Mouse (Mus musculus) CH12.LX (cell line): ENCODE measurements around the gene Kcnd3. TPM values are rescaled to one million over a fixed set of nuclear protein-coding genes. Genes with fewer than 3 reads are reported as not detected.
A peak's percentile ranks its signal among the peaks of the same experiment; 100 is the strongest.

Source experiments
- DNase-seq: peaks from one replicate; pipeline ENCODE4 v3.0.0-alpha.2; 2013; ENCODE audit errors: extremely low read depth
- H3K27ac ChIP-seq: 2 replicates; pipeline ENCODE4 v1.5.1; 2012; ENCODE audit warnings: low read depth, mild to moderate bottlenecking, control low read depth, moderate library complexity; ENCODE audit not compliant: insufficient read depth
- H3K27me3 ChIP-seq: replicated peaks from 2 replicates; pipeline ENCODE3; 2012; ENCODE audit warnings: inconsistent platforms
- H3K36me3 ChIP-seq, 2 experiments: replicated peaks in 1 of 2; 2 replicates each; pipeline versions ENCODE3 to v1.6.1; 2012; ENCODE audit warnings: inconsistent platforms in 1 of 2, low read length in 1 of 2, mild to moderate bottlenecking in 1 of 2, mixed read lengths in 1 of 2, moderate library complexity in 1 of 2; ENCODE audit not compliant: control insufficient read depth in 1 of 2, insufficient read depth in 1 of 2
- H3K4me1 ChIP-seq, 2 experiments: 2 replicates each; pipeline ENCODE4 v1.6.1; 2012; ENCODE audit warnings: inconsistent platforms in 1 of 2, moderate library complexity in 1 of 2; ENCODE audit not compliant: insufficient read depth in 2 of 2, control insufficient read depth in 1 of 2
- H3K4me2 ChIP-seq: 2 replicates; pipeline ENCODE4 v1.6.1; 2012; ENCODE audit warnings: low read depth, mild to moderate bottlenecking, control low read depth; ENCODE audit not compliant: poor library complexity, insufficient read depth, severe bottlenecking
- H3K4me3 ChIP-seq, 3 experiments: fragments of 150-350 bp in 1 of 3; sonication (generic) in 1 of 3; replicated peaks in 1 of 3; 2 replicates each; pipeline versions ENCODE3 to v1.5.1; 2011 to 2012; ENCODE audit warnings: low read depth in 2 of 3, low read length in 2 of 3, mild to moderate bottlenecking in 2 of 3, moderate library complexity in 2 of 3, control low read depth in 1 of 3, improper control_type of control experiment in 1 of 3, inconsistent platforms in 1 of 3, mixed read lengths in 1 of 3; ENCODE audit not compliant: poor library complexity in 1 of 3
- H3K79me2 ChIP-seq: replicated peaks from 2 replicates; pipeline ENCODE4 v1.6.1; 2012; ENCODE audit warnings: mild to moderate bottlenecking, moderate library complexity; ENCODE audit not compliant: control insufficient read depth, poor library complexity, insufficient read depth, severe bottlenecking; ENCODE audit errors: extremely low read depth
- H3K9ac ChIP-seq: 2 replicates; pipeline ENCODE4 v1.6.1; 2012; ENCODE audit warnings: low read depth, mild to moderate bottlenecking, control low read depth, moderate library complexity; ENCODE audit not compliant: insufficient read depth
- H3K9me3 ChIP-seq: replicated peaks from 2 replicates; pipeline ENCODE3; 2012; ENCODE audit warnings: low read length, inconsistent platforms, mixed read lengths
- CHD1 ChIP-seq: IDR thresholded peaks from 2 replicates; pipeline ENCODE4 v1.6.1; 2012; ENCODE audit warnings: low read depth, low read length, improper control_type of control experiment, inconsistent platforms
- CHD2 ChIP-seq: IDR thresholded peaks from 2 replicates; pipeline ENCODE4 v1.6.1; 2011; ENCODE audit warnings: low read length, improper control_type of control experiment
- ETS1 ChIP-seq: conservative IDR thresholded peaks from 2 replicates; pipeline ENCODE4 v1.6.1; 2012; ENCODE audit warnings: low read depth, mild to moderate bottlenecking, inconsistent platforms, low read length, improper control_type of control experiment, moderate library complexity
- GABPA ChIP-seq: IDR thresholded peaks from 2 replicates; pipeline ENCODE4 v1.6.1; 2012; ENCODE audit warnings: low read depth, low read length, improper control_type of control experiment, inconsistent platforms; ENCODE audit not compliant: insufficient replicate concordance
- JUN ChIP-seq: IDR thresholded peaks from 2 replicates; pipeline ENCODE4 v1.6.1; 2011; ENCODE audit warnings: low read depth, mild to moderate bottlenecking, low read length, improper control_type of control experiment, moderate library complexity; ENCODE audit not compliant: insufficient read depth
- MAFK ChIP-seq: IDR thresholded peaks from 2 replicates; pipeline ENCODE4 v1.6.1; 2011; ENCODE audit warnings: low read length, improper control_type of control experiment; ENCODE audit not compliant: insufficient replicate concordance
- MAX ChIP-seq: IDR thresholded peaks from 2 replicates; pipeline ENCODE4 v1.6.1; 2011; ENCODE audit warnings: low read length, improper control_type of control experiment
- MAZ ChIP-seq: IDR thresholded peaks from 2 replicates; pipeline ENCODE4 v1.6.1; 2012; ENCODE audit warnings: low read depth, mild to moderate bottlenecking, inconsistent platforms, low read length, improper control_type of control experiment, moderate library complexity
- MEF2A ChIP-seq: IDR thresholded peaks from 2 replicates; pipeline ENCODE4 v1.6.1; 2014; ENCODE audit warnings: low read depth, mild to moderate bottlenecking, inconsistent platforms, low read length, improper control_type of control experiment, borderline replicate concordance
- NRF1 ChIP-seq: IDR thresholded peaks from 2 replicates; pipeline ENCODE4 v1.6.1; 2014; ENCODE audit warnings: low read depth, mild to moderate bottlenecking, inconsistent platforms, low read length, improper control_type of control experiment, moderate library complexity
- POLR2A ChIP-seq: IDR thresholded peaks from 2 replicates; pipeline ENCODE4 v1.6.1; 2011; ENCODE audit warnings: low read depth, mild to moderate bottlenecking, improper control_type of control experiment, low read length
- RAD21 ChIP-seq: IDR thresholded peaks from 2 replicates; pipeline ENCODE4 v1.6.1; 2011; ENCODE audit warnings: low read depth, mild to moderate bottlenecking, low read length, improper control_type of control experiment, moderate library complexity
- RCOR1 ChIP-seq: conservative IDR thresholded peaks from 2 replicates; pipeline ENCODE4 v1.6.1; 2012; ENCODE audit warnings: low read depth, mild to moderate bottlenecking, inconsistent platforms, low read length, improper control_type of control experiment
- SIN3A ChIP-seq: IDR thresholded peaks from 2 replicates; pipeline ENCODE4 v1.6.1; 2012; ENCODE audit warnings: low read length, improper control_type of control experiment, inconsistent platforms
- SMC3 ChIP-seq: IDR thresholded peaks from 2 replicates; pipeline ENCODE4 v1.6.1; 2011; ENCODE audit warnings: low read depth, low read length, improper control_type of control experiment
- TBP ChIP-seq: conservative IDR thresholded peaks from 2 replicates; pipeline ENCODE4 v1.6.1; 2011; ENCODE audit warnings: low read depth, low read length, improper control_type of control experiment
- UBTF ChIP-seq: IDR thresholded peaks from 2 replicates; pipeline ENCODE4 v1.6.1; 2012; ENCODE audit warnings: low read depth, mild to moderate bottlenecking, inconsistent platforms, low read length, improper control_type of control experiment, moderate library complexity
- USF1 ChIP-seq: IDR thresholded peaks from 2 replicates; pipeline ENCODE4 v1.6.1; 2014; ENCODE audit warnings: low read depth, mild to moderate bottlenecking, inconsistent platforms, low read length, improper control_type of control experiment
- USF2 ChIP-seq: conservative IDR thresholded peaks from 2 replicates; pipeline ENCODE4 v1.6.1; 2011; ENCODE audit warnings: low read depth, low read length, improper control_type of control experiment
- ZKSCAN1 ChIP-seq: IDR thresholded peaks from 2 replicates; pipeline ENCODE4 v1.6.1; 2012; ENCODE audit warnings: low read depth, inconsistent platforms, low read length, improper control_type of control experiment, borderline replicate concordance
- ZMIZ1 ChIP-seq: IDR thresholded peaks from 2 replicates; pipeline ENCODE4 v1.6.1; 2012; ENCODE audit warnings: low read depth, mild to moderate bottlenecking, inconsistent platforms, low read length, improper control_type of control experiment
- ZNF384 ChIP-seq: IDR thresholded peaks from 2 replicates; pipeline ENCODE4 v1.6.1; 2012; ENCODE audit warnings: low read depth, low read length, improper control_type of control experiment, inconsistent platforms
- dilution Hi-C: fragments of 300-500 bp; cut with MboI; formaldehyde crosslinking; loops from 2 replicates; pipeline ENCODE4 v1.14.3; 2020; ENCODE audit warnings: low sequenced_read_pairs; ENCODE audit not compliant: extremely low pct_unique_long_range_greater_than_20kb, extremely low pct_ligation_motif_present
- in situ Hi-C: fragments of 300-500 bp; cut with MboI; formaldehyde crosslinking; loops from 3 replicates; pipeline ENCODE4 v1.14.3; 2019; ENCODE audit warnings: low sequenced_read_pairs, low pct_ligation_motif_present, low pct_unique_long_range_greater_than_20kb, mixed read lengths
- polyA plus RNA-seq: library from polyadenylated mRNA; unstranded; fragments of >175 nt; gene quantifications from 2 replicates; pipeline ENCODE4 v1.2.1, GENCODE M21; 2012; ENCODE audit warnings: low read depth; ENCODE audit not compliant: insufficient read length
- total RNA-seq, 2 experiments: library from RNA; depleted of rRNA; stranded (reverse); fragments of 300-350 nt in 1 of 2; fragments of >200 nt in 1 of 2; gene quantifications; 2 replicates each; pipeline ENCODE4 v1.2.3; 2012 to 2014

Kcnd3 gene
- total and polyA plus RNA-seq, 3 experiments = not detected

- DNase-seq = no peak
- peak overlapping the region; percentile 62 for H3K4me2 ChIP-seq
- dilution Hi-C loops (no loop called here), in situ Hi-C loops (no loop called here)
- no peaks in the 10 kb centered on the region for H3K9me3 ChIP-seq
- no peak overlapping the region for H3K4me3 ChIP-seq
- no peak overlapping the region for H3K9ac ChIP-seq
- peaks cover 24% of the 10 kb centered on the region for H3K27me3 ChIP-seq
- no peaks in the 10 kb centered on the region for H3K36me3 ChIP-seq
- peaks cover 10 to 20% of the 10 kb centered on the region in 2 experiments; a peak in 3 of 4 replicates for H3K4me1 ChIP-seq
- no peaks in the 10 kb centered on the region; the same call in 1 of the 2 replicates for H3K79me2 ChIP-seq
- no peak overlapping the region for H3K27ac ChIP-seq
- no peak for TF ChIP-seq RCOR1
- TF ChIP-seq CHD1 = no peak
- TF ChIP-seq SMC3 = no peak
- no peak for TF ChIP-seq SIN3A
- TF ChIP-seq MAZ = no peak
- TF ChIP-seq USF2 = no peak
- TF ChIP-seq NRF1 = no peak
- TF ChIP-seq TBP = no peak
- no peak for TF ChIP-seq ETS1
These were observed 249.3 kb downstream of the Kcnd3 start for GRCm38 (mm10) chr3:105701399-105701798.

DNA sequence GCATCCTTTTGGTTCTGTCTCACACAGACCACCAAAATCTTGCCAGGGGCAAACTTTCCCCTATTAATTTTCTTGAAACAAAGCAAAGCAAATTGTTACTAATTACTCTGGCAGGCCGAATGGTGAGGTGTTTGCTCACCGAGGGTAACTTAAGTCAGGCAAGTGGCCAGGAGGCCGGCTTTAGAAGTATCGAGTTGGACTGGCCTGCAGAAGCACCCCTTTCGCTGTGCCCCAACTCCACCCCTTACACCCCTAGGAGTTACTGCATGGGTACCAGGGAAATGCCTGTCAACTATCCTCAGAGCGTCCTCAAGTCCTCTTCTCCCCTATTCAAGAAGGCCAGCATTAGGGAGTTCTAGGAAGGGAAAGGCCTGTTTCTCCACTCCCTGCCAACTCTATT, 251.4 kb downstream of the Kcnd3 start:
- dilution Hi-C loops = no loop called here

More for the DNA sequence above, 251.4 kb downstream of the Kcnd3 start:
- no peak overlapping the region for H3K27ac ChIP-seq
- no peaks in the 10 kb centered on the region for H3K9me3 ChIP-seq
- H3K4me1 ChIP-seq = peaks cover 10 to 20% of the 10 kb centered on the region in 2 experiments; a peak in 3 of 4 replicates
- no peak overlapping the region for H3K9ac ChIP-seq
- no peak for TF ChIP-seq NRF1
- TF ChIP-seq MEF2A = no peak
- no peak for TF ChIP-seq POLR2A
- no peak for TF ChIP-seq RAD21
- no peak for TF ChIP-seq ZMIZ1
- no peak for TF ChIP-seq MAX
- TF ChIP-seq JUN = no peak
- no peak for TF ChIP-seq ZNF384
- no peak for TF ChIP-seq GABPA
- no peak for TF ChIP-seq MAFK
- no peak for TF ChIP-seq TBP
- TF ChIP-seq ZKSCAN1 = no peak
- TF ChIP-seq RCOR1 = no peak
- no peak for TF ChIP-seq USF1
- TF ChIP-seq UBTF = no peak
- no peak for TF ChIP-seq CHD2
- no peak for DNase-seq
- H3K27me3 ChIP-seq = peaks cover 13% of the 10 kb centered on the region
- no peak overlapping the region for H3K4me2 ChIP-seq
- no peak overlapping the region for H3K4me3 ChIP-seq
- no peaks in the 10 kb centered on the region for H3K36me3 ChIP-seq
- in situ Hi-C loops = no loop called here
- H3K79me2 ChIP-seq = peaks cover 4% of the 10 kb centered on the region
